Mouse (Mus musculus): Measurements from ENCODE around the gene Rbm19.

DNA sequence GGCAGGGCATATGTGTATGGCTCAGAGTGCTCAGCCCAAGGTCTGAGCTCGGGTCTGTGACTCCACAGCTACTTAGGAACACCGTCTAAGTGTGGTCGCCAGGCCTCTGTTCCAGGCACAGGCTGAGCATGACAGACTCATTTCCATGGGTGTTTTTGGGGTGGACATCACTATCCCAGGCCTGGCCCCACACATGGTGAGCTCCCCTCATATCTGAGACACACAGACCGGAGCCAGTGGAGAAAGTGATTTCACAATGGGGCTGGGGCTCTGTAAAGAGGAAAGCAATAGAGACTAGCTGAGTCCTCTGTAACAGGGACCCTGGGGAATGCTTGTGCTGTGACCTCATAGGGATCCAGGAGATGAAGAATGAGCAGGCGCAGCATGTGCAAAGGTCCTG lies 20.8 kb downstream of the Rbm19 start:
- TF ChIP-seq CTCF (IDR thresholded peaks at IDR 0.05; ENCODE audit: low read depth) (no peak), EP300 (IDR thresholded peaks at IDR 0.05; ENCODE audit: low read depth) (no peak)

Data from heart, postnatal 0 days (tissue).